Mouse (Mus musculus) left cerebral cortex, adult 8-10 months (tissue): ENCODE results near the gene Sppl2a. TPM values are rescaled to one million over a fixed set of nuclear protein-coding genes. Genes with fewer than 3 reads are reported as not detected.
"Not testable (repeated sequence)": the region's sequence is repeated elsewhere in the genome, so short reads cannot be mapped to it uniquely, and the experiment has no call there.

ENCODE experiments used
- DNase-seq, 2 experiments: peaks; one replicate each; pipeline ENCODE4 v3.0.0; 2022; ENCODE audit warnings: low spot score in 2 of 2
- total RNA-seq, 4 experiments: library from RNA; stranded (reverse); gene quantifications; 2 replicates each; pipeline ENCODE4 v1.2.4; 2022

The Sppl2a gene
- total RNA-seq = 10 to 100 TPM; 25.7 to 31.8 (median 26.8) TPM

DNA sequence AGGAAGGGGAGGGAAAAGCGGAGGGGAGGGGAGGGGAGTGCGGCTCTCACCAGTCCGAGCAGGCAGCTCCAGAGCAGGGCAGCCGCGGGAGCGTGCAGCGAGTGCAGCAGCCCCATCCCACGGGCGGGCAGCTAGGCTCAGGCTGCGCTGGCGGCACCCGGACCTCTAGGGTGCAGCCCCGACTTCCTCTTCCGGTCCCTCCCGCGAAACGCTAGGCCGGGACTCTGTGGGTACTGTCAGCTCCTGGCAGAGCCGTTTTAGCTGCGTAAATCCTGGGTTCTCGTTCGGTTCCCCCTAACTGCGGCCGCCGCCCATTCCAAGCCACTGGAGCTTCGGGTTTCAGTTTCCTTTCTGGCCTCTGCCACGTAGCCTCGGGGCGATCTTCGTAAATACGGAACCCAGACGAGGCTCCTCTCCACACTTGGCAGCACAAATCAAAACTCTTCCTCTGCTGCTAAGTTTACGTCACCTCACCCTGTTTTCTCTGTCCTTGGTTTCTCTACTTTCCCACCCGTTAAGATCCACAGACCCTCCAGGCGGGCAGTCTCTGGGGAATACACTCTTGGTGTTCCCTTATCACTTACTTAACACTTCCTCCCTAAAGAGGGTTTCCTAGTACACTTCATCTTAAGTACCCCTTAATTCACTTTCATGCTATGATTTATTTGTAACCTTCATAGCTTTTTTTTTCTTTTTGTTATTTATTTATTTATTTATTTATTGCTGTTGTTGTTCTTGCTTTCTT lies at the start of gene Sppl2a:
TSS of gene Sppl2a (minus strand) at position 339 of the 745 bp plus-strand sequence.
- peak; percentile 72 to 90 for DNase-seq

DNA sequence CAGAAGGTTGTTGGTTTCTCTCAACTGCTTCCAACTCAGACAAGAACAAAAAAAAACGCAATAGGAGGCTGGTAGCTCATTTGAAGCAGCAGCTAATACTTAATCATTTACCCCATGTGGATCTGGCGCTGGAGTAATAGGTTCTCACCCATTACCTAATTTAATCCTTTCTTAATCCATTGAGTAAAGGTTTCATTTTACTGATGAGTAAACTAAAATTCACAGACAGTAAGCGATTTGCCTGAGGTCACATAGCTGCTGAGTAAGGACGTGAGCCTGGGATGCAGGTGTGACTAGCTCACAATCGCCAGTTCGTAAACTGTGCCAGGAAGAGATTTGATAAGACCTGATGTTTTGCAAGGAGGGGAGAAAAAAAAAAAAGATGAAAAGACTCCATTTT lies 44.4 kb upstream of the Sppl2a start:
- DNase-seq = no peak

DNA sequence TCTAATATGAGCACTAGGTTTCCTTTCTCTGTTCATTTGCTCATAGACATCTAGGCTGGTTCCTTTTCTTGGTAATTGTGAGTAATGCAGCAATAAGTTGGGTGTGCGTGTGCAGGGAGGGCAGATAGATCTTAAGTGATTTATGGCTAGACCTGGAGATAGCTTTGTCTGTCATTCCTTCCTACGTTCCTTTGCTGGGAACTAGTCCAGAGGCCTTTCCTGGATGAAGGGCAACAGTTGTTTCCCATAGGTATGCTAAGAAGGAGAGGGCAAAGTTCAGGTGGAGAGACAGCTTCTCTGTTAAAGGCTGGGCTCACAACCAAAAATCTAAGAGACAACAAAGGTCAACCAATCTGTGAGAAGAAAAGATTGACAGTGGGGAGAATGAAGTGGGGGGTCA lies 28.7 kb upstream of the Sppl2a start:
- DNase-seq = no peak

DNA sequence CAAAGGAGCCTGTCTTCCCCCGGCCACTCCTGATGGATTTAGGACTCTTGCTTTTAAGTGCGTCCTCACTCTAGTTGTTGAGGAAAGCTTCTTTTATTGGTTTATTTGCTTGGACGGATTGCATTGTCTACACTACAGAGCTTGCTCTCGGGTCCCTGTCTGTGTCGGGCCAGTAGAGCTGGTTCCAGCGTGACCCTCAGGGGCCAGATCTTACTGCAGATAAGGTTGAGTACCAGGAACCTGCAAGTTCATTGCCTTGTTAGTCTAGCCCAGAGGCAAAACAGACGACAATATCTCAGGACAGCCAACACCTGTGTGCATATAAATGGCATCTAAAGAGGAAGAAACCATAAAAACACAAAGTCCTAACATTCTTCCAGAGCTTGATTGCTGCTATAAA lies 22.6 kb upstream of the Sppl2a start:
- DNase-seq = no peak

DNA sequence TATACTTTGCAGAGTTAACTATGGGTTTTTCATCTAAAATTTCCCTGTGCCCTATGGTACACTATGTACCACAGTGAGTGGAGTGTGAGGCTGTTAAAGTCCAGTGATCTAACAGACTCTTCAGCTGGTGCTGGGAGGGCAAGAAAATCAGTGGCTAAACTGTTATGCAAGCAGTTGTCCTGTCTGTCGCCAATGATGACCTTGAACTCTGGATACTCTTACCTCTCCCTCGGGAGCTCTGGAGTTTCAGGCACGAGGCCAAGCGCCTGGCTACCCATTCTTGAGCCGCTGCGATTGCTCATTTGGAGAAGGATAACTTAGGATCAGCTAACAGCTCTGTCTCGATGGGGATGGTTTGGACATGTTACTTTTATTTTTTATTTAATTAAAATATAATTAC lies 18.1 kb upstream of the Sppl2a start:
- DNase-seq = no peak

DNA sequence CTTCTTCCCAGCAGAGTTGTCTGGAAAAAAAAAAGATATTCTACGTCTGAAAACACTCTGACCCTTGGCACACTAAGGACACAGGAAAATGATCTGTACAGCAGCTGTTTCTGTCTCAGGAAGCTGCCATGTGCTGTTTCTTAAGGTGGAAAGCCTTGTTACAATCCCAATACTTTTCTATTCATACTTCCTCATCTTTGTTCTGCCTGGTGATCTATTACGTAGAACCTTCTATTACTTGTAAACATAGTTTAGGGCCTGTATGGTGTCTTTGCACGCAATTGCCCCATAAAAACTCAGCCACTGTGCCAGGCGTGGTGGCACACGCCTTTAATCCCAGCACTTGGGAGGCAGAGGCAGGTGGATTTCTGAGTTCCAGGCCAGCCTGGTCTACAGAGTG lies 17.4 kb upstream of the Sppl2a start:
- no peak for DNase-seq

DNA sequence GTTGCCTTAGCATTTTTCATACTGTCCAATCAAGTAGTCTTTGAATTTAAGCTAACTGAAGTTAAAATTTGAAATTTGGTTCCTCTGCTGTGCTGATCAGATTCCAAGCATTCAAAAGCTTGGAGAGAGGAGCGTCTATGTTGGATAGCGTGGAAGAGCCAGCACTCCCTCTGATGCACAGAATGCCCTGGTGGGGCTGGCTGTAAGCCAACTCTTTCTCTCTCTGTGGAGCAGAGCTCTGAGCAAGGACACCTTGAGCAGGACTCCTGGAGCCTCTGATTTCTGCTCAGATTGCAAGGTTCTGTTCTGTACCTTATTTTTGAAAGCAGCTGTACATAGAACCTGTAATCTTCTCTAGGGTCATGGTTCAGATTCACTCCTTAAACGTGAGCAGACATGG lies 16.8 kb upstream of the Sppl2a start:
- DNase-seq = no peak

DNA sequence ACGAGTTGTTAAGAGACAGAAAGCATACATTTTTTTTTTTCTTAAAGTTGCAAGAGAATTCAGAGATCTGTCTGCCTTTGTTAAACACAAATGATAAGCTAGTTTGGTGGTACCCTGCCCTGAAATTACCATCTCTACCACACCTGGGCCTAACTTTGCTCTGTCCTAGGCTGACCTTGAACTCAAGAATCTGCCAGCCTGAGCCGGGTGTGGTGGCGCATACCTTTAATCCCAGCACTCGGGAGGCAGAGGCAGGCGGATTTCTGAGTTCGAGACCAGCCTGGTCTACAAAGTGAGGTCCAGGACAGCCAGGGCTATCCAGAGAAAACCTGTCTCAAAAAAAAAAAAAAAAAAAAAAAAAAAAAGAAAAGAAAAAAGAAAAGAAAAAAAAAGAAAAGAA lies 16.3 kb upstream of the Sppl2a start:
- DNase-seq = not testable (repeated sequence)

DNA sequence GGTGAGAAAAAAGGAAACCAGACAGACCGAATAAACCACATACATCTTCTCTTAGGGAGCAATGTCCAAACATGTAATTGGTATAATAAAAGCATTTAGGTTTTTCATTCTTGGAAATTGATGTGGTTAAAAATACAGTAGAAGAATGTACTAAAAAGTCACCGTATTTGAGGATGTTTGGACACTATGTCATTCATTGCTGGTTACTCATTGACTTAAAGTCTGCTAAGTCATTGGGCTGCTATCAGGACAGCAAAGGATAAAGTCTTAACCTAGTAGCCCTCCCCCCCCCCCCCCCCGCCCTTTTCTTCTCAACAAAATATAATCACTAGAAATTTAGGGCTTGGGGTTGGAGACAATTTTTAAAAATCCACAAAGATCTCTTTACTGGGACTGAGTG lies 15.2 kb upstream of the Sppl2a start:
- DNase-seq = no peak

DNA sequence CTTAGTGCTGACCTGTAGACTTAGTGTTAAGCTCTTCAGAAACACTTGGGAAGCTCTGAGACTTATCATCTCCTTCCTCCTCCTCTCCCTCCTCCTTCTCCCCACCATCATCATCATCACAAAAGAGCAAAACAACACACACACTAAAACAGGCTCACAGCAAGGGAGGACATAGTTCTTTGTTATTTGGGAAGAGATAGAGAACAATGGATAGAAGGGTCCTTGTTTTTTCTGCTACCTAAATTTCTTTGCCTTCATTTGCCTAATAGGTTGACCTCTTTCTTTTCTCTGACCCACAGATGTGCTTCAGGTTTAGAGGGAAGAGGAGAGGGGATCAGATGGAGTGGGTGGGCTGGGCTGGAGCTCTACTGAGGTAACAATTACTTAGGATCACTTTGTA lies 14.6 kb upstream of the Sppl2a start:
- no peak for DNase-seq

DNA sequence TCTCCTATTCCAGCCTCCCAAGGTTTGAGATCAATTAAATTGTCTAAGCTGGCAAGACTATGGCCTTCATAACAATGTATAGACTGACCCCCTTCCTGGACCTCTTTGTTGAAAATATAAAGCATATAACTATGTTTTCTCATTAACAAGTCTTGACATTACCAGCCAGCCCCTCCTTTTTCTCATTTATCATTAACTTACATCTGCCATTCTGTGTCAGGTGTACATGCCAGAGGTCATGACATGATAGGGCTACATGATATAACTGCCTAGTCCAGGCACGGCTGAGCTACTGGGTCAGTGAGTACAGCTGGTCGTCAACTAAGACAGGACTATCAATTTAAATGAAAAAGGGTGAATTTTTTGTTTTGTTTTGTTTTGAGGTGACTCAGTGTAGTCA lies 10.2 kb upstream of the Sppl2a start:
- DNase-seq = no peak

DNA sequence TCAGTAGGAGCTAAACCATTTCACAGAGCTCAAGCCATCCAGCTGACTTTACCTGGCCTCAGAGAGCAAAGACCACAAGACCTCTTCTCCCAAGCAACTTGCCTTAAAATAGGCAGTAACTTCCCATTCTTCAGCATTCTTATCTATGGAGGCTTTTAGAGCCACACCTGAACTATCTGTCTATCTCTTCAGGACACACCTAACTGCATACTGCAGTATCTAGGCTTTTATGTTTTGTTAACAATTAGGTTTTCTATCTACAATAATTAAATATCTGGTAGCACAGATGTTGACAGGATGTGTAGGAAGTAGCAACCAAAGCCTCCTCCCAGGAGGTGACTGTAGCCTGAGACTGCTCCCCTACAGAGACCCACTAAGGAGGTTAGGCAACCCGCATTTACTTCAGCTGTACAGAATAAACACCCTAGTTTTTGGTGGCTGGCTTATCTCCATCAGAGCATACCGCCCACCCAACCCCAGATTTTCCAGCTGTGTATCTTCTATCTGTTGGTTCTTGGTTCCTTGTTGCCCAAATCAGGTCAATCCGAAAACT lies 7.4 kb upstream of the Sppl2a start:
- DNase-seq = no peak

DNA sequence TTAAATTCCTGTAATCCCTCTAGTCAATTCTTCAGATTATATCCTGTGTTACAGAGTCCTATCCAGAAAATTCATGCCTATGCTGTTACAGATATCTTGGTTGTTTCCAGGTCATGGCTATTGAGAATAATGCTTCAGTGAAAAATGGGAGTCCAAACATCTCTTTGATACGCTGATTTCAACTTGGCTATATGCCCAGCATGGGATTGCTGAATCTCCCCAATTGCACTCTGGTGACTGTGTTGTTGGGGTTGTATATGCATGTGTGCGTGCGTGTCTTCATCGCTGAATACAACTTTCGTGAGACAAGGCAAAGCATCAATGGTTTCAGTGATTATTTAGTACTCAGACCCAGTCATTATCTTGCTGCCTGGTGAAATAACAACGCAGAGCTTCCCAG lies 5.0 kb upstream of the Sppl2a start:
- no peak for DNase-seq

DNA sequence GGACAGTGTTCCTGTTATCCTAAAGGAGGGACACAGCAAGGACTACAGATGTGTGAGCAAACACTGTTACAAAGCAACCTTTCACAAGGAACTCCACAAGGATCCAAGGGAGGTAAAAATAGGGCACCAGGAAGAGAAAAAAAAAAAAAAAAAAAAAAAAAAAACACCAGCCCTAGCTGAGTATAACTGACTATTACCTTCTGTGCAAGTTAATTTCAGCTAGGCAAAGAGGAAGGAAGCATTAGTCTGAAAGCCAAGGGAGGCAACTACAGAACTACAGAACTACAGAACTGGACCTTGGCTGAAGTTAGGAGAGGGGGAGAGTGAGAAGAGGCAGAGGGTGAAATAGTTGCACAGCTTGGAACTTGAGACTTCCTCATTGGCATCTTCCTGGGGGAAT lies 886 bp upstream of the Sppl2a start:
- no peak for DNase-seq

DNA sequence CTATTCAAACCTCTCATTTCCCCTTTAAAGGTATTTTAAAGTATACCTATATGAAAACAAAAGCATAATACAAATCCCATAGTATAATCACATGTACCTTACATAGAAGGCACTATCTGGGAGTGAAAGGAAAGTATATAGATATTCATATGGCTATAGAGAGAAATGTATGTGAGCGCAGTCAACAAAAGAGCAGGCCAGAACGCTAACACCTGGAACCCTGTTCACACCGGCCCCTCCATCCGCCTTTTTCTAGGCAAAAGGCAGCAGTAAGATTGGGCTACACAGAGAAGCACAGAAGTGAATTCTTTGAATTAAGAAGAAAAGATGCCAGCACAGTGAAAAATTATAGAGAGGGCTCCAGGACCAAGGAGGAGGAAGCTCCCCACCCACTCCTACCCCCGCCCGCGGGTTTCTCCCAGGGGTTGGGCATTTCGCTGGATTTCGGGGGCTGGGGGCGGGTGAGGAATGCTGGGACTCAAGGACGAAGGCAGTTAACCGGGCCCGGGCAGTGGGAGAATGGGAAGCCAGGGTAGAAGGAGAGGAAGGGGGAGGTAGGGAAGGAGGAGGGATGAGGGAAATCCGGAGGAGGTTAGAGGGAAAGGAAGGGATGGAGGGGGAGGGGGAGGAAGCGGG lies 656 bp downstream of the Sppl2a start:
- DNase-seq = peak in 1 of 2 experiments; percentile 44

DNA sequence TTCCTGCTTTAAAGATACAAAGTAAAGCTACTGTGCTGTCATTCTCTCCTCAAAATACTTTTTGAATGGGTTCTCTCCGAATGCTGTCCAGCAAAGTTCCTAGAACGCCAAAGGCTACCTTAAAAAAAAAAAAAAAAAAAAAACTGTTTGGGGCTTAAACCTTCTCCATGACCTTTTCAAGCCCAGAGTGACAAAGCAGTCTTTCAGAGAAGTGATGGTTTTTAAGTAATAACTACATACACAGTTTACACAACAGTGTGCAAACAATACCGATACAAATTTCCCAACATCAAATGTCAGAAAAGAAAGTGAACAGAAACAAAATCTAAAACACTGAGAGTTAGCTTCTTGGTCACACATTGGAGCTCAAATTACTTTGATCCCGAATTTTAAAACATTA lies 1.3 kb downstream of the Sppl2a start:
- DNase-seq = no peak

DNA sequence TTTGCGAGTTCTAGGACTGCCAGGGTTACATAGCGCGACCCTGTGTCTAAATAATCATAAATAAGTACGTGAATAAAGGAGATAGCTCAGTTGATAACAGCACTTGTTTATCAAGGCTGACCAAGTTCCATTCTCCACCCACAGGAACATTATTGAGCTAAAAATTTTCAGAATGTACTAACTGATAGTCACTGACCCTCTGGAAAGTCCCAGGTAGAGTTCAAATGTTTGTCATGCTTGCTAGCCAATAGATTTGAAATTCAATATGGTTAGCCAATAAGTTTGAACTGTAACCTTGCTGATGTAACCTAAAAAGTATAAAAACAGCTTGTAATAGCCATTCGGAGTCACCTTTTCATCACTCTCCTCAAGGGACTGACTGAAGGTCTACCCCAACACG lies 4.4 kb downstream of the Sppl2a start:
- DNase-seq = no peak

DNA sequence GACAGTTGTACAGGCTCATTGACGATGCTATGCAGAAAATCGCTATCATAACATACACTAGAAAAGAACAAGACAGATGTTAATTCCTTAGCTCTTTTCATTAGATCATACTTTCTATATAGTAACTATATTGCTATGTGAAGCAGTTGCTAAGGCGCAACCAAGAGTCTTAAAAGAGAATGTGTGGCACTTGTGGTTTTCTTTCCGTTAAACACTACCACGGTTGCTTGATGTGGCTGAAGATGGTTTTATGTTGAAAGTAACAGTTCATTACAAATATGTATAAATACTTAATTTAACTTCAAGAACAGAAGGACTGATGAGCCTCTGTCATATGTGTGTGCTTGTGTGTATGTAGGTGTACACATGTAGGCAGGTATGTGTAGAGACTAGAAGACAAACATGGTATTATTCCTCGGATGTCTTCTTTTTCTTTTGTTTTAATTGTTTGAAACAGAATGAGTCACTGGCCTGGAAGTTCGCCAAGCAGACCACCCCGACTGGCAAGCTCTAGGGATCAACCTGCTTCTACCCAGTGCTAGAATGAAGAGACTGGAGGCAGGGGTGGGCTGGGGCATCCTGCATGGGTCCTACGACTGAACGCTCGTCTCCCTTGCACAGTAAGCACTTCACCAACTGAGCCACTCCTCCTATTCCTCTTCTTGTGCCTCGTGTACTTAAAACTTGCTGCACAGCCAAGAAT lies 12.5 kb downstream of the Sppl2a start:
- DNase-seq = no peak

DNA sequence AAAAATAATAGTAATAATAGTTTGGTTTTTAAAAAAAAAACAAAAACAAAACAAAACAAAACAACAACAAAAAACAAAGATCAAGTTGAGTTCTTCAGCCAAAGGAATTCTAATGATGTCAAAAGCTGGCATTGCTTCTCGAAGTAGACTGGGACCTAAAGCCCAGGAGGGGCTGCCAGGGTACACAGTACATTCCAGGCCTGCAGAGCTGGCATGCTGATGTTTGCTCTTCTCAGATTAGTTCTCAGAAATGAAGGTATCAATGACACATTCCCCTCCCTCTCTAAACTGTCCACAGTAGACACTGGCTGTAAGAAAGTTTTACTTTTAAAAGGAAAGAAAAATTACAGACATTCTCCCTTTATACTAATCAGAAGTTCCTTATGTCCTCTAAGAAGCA lies 16.8 kb downstream of the Sppl2a start:
- DNase-seq = no peak

DNA sequence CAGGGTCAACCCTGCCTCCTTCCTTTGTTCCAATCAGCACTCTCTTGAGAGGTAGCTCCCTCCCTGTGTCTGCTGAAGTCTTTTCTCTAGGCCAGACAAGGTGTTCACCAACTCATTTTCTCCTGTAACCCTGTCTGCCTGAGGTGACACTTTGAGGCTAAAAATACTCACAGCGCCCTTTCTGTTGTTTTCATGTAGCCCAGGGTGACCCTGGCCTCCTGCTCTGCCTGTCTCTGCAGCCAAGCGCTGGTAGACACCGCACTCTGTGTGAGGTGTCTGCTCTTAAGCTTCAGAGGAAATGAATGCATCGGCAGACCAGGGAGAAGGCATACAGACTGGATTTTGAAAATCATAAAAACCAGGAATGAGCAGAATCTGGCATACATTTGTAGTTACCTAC lies 18.9 kb downstream of the Sppl2a start:
- DNase-seq = no peak

DNA sequence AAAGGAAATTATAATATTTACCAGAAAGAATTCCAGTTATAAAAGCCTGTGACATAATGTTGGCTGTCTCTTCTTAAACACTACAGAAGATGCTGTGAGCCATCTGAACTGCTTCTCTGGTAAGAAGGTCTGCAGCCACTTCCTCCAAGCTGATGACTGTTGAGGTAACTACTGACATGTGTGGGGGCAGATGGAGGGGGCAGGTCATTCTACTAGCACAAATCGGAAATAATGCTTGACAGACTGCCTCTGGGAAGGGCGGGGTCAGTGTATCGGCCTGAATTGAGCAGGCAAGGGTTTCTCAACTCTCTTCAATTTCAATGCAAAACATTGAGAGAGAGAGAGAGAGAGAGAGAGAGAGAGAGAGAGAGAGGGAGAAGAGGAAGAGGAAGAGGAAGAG lies 28.9 kb downstream of the Sppl2a start:
- DNase-seq = no peak

DNA sequence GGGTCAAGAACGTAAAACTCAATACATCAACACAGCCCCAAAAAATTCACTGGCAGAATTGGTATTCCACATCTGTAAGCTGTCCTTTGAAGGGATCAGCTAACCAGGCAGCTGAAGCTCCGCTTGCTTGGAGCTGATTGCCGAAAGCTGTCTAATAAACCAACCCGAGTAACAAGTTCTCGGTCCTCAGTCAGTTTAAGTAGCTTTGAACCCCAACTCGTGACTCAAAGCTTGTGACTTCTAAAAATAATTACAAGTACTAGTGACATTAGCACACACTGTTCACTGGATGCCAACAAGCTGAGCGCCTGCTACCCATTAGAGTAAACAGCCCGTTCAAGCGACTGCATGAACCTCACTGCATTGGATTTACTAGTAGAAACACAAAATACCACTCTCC lies 35.5 kb downstream of the Sppl2a start:
- DNase-seq = no peak
